Mouse (Mus musculus) liver, adult 2 months (tissue): ENCODE measurements around the gene Il12b.

Experiments used
- CTCF ChIP-seq: fragments of 200-500 bp; IDR thresholded peaks from 2 replicates; pipeline ENCODE4 v1.5.1; 2011; ENCODE audit warnings: low read depth, low read length, control low read depth
- POLR2A ChIP-seq: fragments of 200-500 bp; IDR thresholded peaks from 2 replicates; pipeline ENCODE4 v1.6.1; 2011; ENCODE audit warnings: low read length, control low read depth; ENCODE audit not compliant: insufficient read depth; ENCODE audit errors: extremely low read depth

DNA sequence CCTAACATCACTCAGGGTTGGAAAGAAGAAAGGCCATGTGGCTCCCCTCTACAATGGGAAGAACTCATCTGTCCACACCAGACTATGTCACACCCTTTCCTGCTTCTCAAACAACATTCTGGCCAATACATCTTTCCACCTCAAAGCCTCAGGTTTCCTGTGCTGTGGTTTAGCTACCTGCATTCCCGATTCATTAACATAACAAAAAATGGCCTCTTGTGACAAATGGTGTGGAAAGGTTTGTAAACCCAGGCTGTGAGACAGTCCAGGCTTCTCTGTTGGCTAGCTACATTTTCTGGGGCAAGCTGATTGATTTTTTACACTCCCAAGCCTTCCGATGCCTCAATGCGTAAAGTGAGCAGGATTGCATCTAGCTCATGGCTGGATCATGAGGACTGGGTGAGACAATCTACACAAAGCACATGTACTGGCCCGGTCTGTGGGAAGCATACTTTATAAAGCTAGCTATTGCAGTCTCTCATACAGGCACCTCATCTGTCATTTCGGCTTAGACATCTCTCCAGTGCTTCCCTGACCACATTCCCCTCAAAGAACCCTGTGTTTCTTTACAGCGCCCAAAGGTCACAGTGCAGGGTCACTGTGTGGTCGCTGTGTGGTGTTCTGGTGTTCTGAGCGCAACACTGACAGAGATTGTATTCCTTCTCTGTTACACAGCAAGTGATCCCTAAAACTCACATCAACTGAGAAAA is 6.6 kb upstream of the Il12b start:
- TF ChIP-seq CTCF (no peak), POLR2A (no peak)
